Mouse (Mus musculus) liver, postnatal 0 days (tissue): ENCODE measurements around the gene Btd.

Experiments used
- CTCF ChIP-seq: sonication (generic); IDR thresholded peaks from 2 replicates; pipeline ENCODE4 v1.5.1; 2016; ENCODE audit warnings: antibody characterized with exemption, low read depth
- EP300 ChIP-seq: IDR thresholded peaks from 2 replicates; pipeline ENCODE4 v1.6.1; 2016; ENCODE audit warnings: antibody characterized with exemption, low read depth, mild to moderate bottlenecking

DNA sequence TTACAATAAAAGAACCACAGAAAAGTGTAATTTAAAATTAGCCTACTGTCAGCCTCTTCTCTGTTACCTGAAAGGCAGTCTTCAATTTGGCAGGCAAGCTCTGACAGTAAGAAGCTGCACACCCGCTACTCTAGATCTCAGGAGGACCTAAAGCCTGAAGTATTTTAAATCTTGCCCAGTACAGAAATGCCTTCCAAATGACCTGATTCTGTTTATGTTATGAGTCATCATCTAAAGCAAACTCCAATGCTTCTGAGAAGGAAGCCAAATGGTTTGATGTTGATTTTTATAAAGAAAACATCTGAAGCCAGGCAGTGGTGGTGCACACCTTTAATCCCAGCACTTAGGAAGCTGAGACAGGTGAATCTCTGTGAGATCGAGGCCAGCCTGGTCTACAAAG lies 59.5 kb downstream of the Btd start:
- TF ChIP-seq EP300 (no peak), CTCF (no peak)
